8 mouse cellular contexts compared by ENCODE assay signal in the genomic region with DNA sequence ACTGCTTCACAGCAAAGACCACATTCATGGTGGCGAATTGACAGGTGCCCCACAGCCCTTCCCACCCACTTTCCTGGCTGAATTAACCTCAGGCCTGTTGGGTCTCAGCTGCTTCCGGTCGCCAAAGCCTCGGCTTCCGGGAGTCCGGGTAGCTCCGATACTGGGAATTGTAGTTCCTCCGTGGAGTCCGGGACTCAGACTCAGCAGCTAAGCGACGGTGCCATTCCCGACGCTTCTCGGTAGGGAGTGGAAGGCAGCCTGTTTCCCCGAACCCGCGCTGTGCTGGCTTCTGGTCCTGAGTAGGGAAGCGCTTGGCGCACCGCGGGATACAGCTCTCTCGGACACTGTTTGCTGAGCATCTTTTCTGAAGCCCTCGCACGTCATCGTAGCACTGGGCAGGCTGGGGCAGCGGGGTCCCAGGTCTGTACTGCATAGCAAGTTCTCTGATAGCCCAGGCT. TPM values are rescaled to one million over a fixed set of nuclear protein-coding genes. Genes with fewer than 3 reads are reported as not detected.
DNase-seq lines count a peak whose midpoint lies in the region; ATAC-seq and TF ChIP-seq lines count a peak whose summit lies in the region.

No protein-coding gene starts in this region.

- H3K27ac ChIP-seq in forebrain, embryonic 12.5 days, result peak overlapping the region; percentile 93
- H3K27ac ChIP-seq in liver, postnatal 0 days (ENCODE audit: low read depth), result peak overlapping the region; percentile 75
- H3K27ac ChIP-seq in neural tube, embryonic 14.5 days (ENCODE audit: low read depth, low read length), result peak overlapping the region; percentile 90

- intact Hi-C loops in heart, postnatal 10 days (cut with DNase I), result no loop called here

- H3K27me3 ChIP-seq in E14TG2a.4 (ENCODE audit: insufficient read depth, low read length), result peaks cover 3% of the 10 kb centered on the region; the same call in 1 of the 2 replicates
- H3K27me3 ChIP-seq in forebrain, embryonic 12.5 days, result no peaks in the 10 kb centered on the region
- no peaks in the 10 kb centered on the region for H3K27me3 ChIP-seq in liver, postnatal 0 days (ENCODE audit: insufficient read depth, low read length)
- H3K27me3 ChIP-seq in neural tube, embryonic 14.5 days (ENCODE audit: control insufficient read depth, insufficient read depth, low read length), result no peaks in the 10 kb centered on the region

- no peak for TF ChIP-seq EP300 in liver, postnatal 0 days (IDR thresholded peaks at IDR 0.05; ENCODE audit: low read depth)

- peak; percentile 96 for ATAC-seq in forebrain, embryonic 12.5 days (ENCODE audit: low FRiP score)
- ATAC-seq in liver, postnatal 0 days, result peak; percentile 96
- ATAC-seq in neural tube, embryonic 14.5 days (ENCODE audit: low read depth), result peak; percentile 97

- under 1% methylated on average over 26 of the region's 26 CpGs for WGBS in forebrain, embryonic 12.5 days
- WGBS in large intestine, adult 2 months, result under 1% methylated on average over 26 of the region's 26 CpGs
- WGBS in liver, postnatal 0 days (ENCODE audit: insufficient replicate concordance), result under 1% methylated on average over 26 of the region's 26 CpGs
- under 1% methylated on average over 26 of the region's 26 CpGs for WGBS in neural tube, embryonic 14.5 days

- peaks cover 7% of the 10 kb centered on the region; the same call in 1 of the 2 replicates for H3K36me3 ChIP-seq in E14TG2a.4 (ENCODE audit: insufficient read depth, low read length)
- 0 out of 2 replicates have a peak, but pooled peaks cover 8% of the 10 kb centered on the region for H3K36me3 ChIP-seq in forebrain, embryonic 12.5 days (replicated peaks)
- no peaks in the 10 kb centered on the region; the same call in 1 of the 2 replicates for H3K36me3 ChIP-seq in liver, postnatal 0 days (replicated peaks; ENCODE audit: insufficient read depth, low read length)
- H3K36me3 ChIP-seq in neural tube, embryonic 14.5 days (ENCODE audit: control insufficient read depth, insufficient read depth, low read length), result peaks cover 3% of the 10 kb centered on the region; the same call in 1 of the 2 replicates

- peak overlapping the region; percentile 66 for H3K4me2 ChIP-seq in forebrain, embryonic 12.5 days
- H3K4me2 ChIP-seq in liver, postnatal 0 days (ENCODE audit: low read depth, low read length), result peak overlapping the region; percentile 78
- peak overlapping the region; percentile 67 for H3K4me2 ChIP-seq in neural tube, embryonic 14.5 days (ENCODE audit: low read depth, low read length)

- no peak for TF ChIP-seq CTCF in E14TG2a.4 (conservative IDR thresholded peaks at IDR 0.05; ENCODE audit: low read length)
- TF ChIP-seq CTCF in liver, postnatal 0 days (IDR thresholded peaks at IDR 0.05; ENCODE audit: low read depth), result no peak

- H3K9me3 ChIP-seq in E14TG2a.4 (ENCODE audit: low read length), result no peaks in the 10 kb centered on the region
- no peaks in the 10 kb centered on the region for H3K9me3 ChIP-seq in forebrain, embryonic 12.5 days
- no peaks in the 10 kb centered on the region for H3K9me3 ChIP-seq in liver, postnatal 0 days (ENCODE audit: low read length)
- no peaks in the 10 kb centered on the region for H3K9me3 ChIP-seq in neural tube, embryonic 14.5 days (ENCODE audit: control insufficient read depth, low read length)

- peak overlapping the region; percentile 74 for H3K9ac ChIP-seq in forebrain, embryonic 12.5 days
- peak overlapping the region; percentile 72 for H3K9ac ChIP-seq in liver, postnatal 0 days (replicated peaks)
- H3K9ac ChIP-seq in neural tube, embryonic 14.5 days (replicated peaks; ENCODE audit: low read depth, low read length), result peak overlapping the region; percentile 69

- peak overlapping the region; percentile 92 for H3K4me3 ChIP-seq in E14TG2a.4 (replicated peaks; ENCODE audit: low read length)
- peak overlapping the region; percentile 61 for H3K4me3 ChIP-seq in forebrain, embryonic 12.5 days (replicated peaks)
- H3K4me3 ChIP-seq in liver, postnatal 0 days (ENCODE audit: low read depth, low read length), result peak overlapping the region; percentile 71
- H3K4me3 ChIP-seq in neural tube, embryonic 14.5 days (ENCODE audit: low read depth, low read length), result peak overlapping the region; percentile 55

- H3K4me1 ChIP-seq in E14TG2a.4 (replicated peaks; ENCODE audit: low read depth, low read length), result peaks cover 24% of the 10 kb centered on the region
- peaks cover 14% of the 10 kb centered on the region for H3K4me1 ChIP-seq in forebrain, embryonic 12.5 days
- peaks cover 2% of the 10 kb centered on the region; the same call in 1 of the 2 replicates for H3K4me1 ChIP-seq in liver, postnatal 0 days (ENCODE audit: insufficient read depth)
- H3K4me1 ChIP-seq in neural tube, embryonic 14.5 days (ENCODE audit: control insufficient read depth, insufficient read depth, low read length), result 0 out of 2 replicates have a peak, but pooled peaks cover 7% of the 10 kb centered on the region

- peak; percentile 87 for DNase-seq in c-Kit-positive CD71-positive TER-119-positive erythroid progenitor cells, embryonic 14.5 days (ENCODE audit: low spot score)
- DNase-seq in heart, postnatal 10 days, result peak; percentile 92 to 94
- peak; percentile 74 for DNase-seq in large intestine, adult 2 months (ENCODE audit: low read depth, low spot score)
- DNase-seq in liver, postnatal 0 days, result peak; percentile 90
- DNase-seq in testis, postnatal 10 days (ENCODE audit: low spot score), result peak; percentile 85

RNA-seq across cellular contexts. Expression of a gene that starts 0.5 kb away (rescaled TPM):
- polyA plus RNA-seq in forebrain, embryonic 12.5 days (2016; fragmentation: Nextera tagmentation; extraction: Ambion mirVana), result 39.2 and 47.0 TPM in 2 replicates
- 10 to 100 TPM; 24.7 to 34.4 TPM for total RNA-seq in heart, postnatal 10 days (2021)
- polyA plus RNA-seq in large intestine, adult 2 months (2012; rRNA removed), result 6.1 TPM in 2 replicates
- polyA plus RNA-seq in liver, postnatal 0 days (2015; fragmentation: Nextera tagmentation; extraction: Ambion mirVana), result 11.3 and 12.5 TPM in 2 replicates
- 45.6 and 51.0 TPM in 2 replicates for polyA plus RNA-seq in neural tube, embryonic 14.5 days (2014; fragmentation: Nextera tagmentation; extraction: Ambion mirVana)

RNA-seq across cellular contexts. Expression of a gene that starts 46.6 kb away (rescaled TPM):
- 14.0 and 15.5 TPM in 2 replicates for polyA plus RNA-seq in forebrain, embryonic 12.5 days (2016; fragmentation: Nextera tagmentation; extraction: Ambion mirVana)
- total RNA-seq in heart, postnatal 10 days (2021), result 10 to 100 TPM; 50.9 to 51.0 TPM
- polyA plus RNA-seq in large intestine, adult 2 months (2012; rRNA removed), result 5.7 and 8.9 TPM in 2 replicates
- polyA plus RNA-seq in liver, postnatal 0 days (2015; fragmentation: Nextera tagmentation; extraction: Ambion mirVana), result 7.4 and 7.9 TPM in 2 replicates
- polyA plus RNA-seq in neural tube, embryonic 14.5 days (2014; fragmentation: Nextera tagmentation; extraction: Ambion mirVana), result 4.6 and 8.3 TPM in 2 replicates

Comparison
In these comparisons a context has a peak if more than half of its experiments do, and no peak if none do; other contexts are left out.
1. Peak in every context shown above with its lines: DNase-seq, ATAC-seq, H3K4me3 ChIP-seq and H3K27ac ChIP-seq.